8 mouse cellular contexts compared by ENCODE assay signal in genomic region chr13:20292348-20292747, GRCm38 (mm10).
A peak's percentile ranks its signal among the peaks of the same experiment; 100 is the strongest.
DNase-seq lines count a peak whose midpoint lies in the region; ATAC-seq lines count a peak whose summit lies in the region.
"Had no signal": no experiment of that assay in that cellular context is flagged by ENCODE, and none has a peak within 500 bp of the region (broad histone marks: within the 10 kb centered on the region; RNA-seq: fewer than 3 reads in every experiment).

No protein-coding gene starts in this region.

- H3K36me3 ChIP-seq in hindbrain, embryonic 16.5 days (ENCODE audit: control insufficient read depth, insufficient read depth, low read length) = no peaks in the 10 kb centered on the region
- no peaks in the 10 kb centered on the region for H3K36me3 ChIP-seq in lung, embryonic 15.5 days
- H3K36me3 ChIP-seq: heart, embryonic 15.5 days had no signal

- H3K4me2 ChIP-seq in hindbrain, embryonic 16.5 days (ENCODE audit: low read length) = no peak overlapping the region
- no peak overlapping the region for H3K4me2 ChIP-seq in lung, embryonic 15.5 days
- H3K4me2 ChIP-seq: heart, embryonic 15.5 days had no signal

- peak; percentile 70 for ATAC-seq in erythroid progenitor cell, adult 5-6 weeks (replicated peaks; ENCODE audit: low FRiP score, poor library complexity, severe bottlenecking)
- ATAC-seq in hindbrain, embryonic 16.5 days = peak; percentile 63; the same call in 1 of the 2 replicates
- peak; percentile 72; the same call in 1 of the 2 replicates for ATAC-seq in lung, embryonic 15.5 days (ENCODE audit: borderline replicate concordance, extremely low read depth, low FRiP score, low TSS enrichment)

- no peak overlapping the region for H3K27ac ChIP-seq in hindbrain, embryonic 16.5 days (ENCODE audit: low read depth, low read length)
- H3K27ac ChIP-seq in lung, embryonic 15.5 days = peak overlapping the region; percentile 80; the same call in 1 of the 2 replicates
- H3K27ac ChIP-seq: heart, embryonic 15.5 days had no signal

- H3K9me3 ChIP-seq in hindbrain, embryonic 16.5 days (ENCODE audit: control insufficient read depth, low read length) = no peaks in the 10 kb centered on the region
- H3K9me3 ChIP-seq in lung, embryonic 15.5 days = no peaks in the 10 kb centered on the region
- H3K9me3 ChIP-seq: heart, embryonic 15.5 days had no signal

- H3K27me3 ChIP-seq in hindbrain, embryonic 16.5 days (replicated peaks; ENCODE audit: control insufficient read depth, insufficient read depth, low read length) = no peaks in the 10 kb centered on the region
- no peaks in the 10 kb centered on the region for H3K27me3 ChIP-seq in lung, embryonic 15.5 days
- H3K27me3 ChIP-seq: heart, embryonic 15.5 days had no signal

- peak; percentile 51 for DNase-seq in urinary bladder, postnatal 14 days (ENCODE audit: low spot score)
- DNase-seq in urinary bladder, postnatal 10 days (ENCODE audit: low spot score) = no peak
- peak; percentile 42 for DNase-seq in adrenal gland, adult 8-10 months
- DNase-seq in ovary, postnatal 14 days (ENCODE audit: low spot score) = peak; percentile 34

- H3K9ac ChIP-seq in hindbrain, embryonic 16.5 days (ENCODE audit: low read depth, low read length) = no peak overlapping the region
- no peak overlapping the region for H3K9ac ChIP-seq in lung, embryonic 15.5 days
- H3K9ac ChIP-seq: heart, embryonic 15.5 days had no signal

- H3K4me1 ChIP-seq in hindbrain, embryonic 16.5 days (ENCODE audit: control insufficient read depth, insufficient read depth, low read depth, low read length) = no peaks in the 10 kb centered on the region
- peaks cover 7% of the 10 kb centered on the region for H3K4me1 ChIP-seq in lung, embryonic 15.5 days
- H3K4me1 ChIP-seq: heart, embryonic 15.5 days had no signal

- under 1% methylated on average over 5 of the region's 5 CpGs for WGBS in hindbrain, embryonic 16.5 days
- WGBS in lung, embryonic 15.5 days = 4% methylated on average over 5 of the region's 5 CpGs

- H3K4me3 ChIP-seq in hindbrain, embryonic 16.5 days (ENCODE audit: low read length) = no peak overlapping the region
- H3K4me3 ChIP-seq in lung, embryonic 15.5 days = no peak overlapping the region
- H3K4me3 ChIP-seq: heart, embryonic 15.5 days had no signal
